Mouse (Mus musculus) cerebellum, adult 2 months (tissue): Measurements from ENCODE around the gene Cphx3. TPM values are rescaled to one million over a fixed set of nuclear protein-coding genes. Genes with fewer than 3 reads are reported as not detected.
"Not testable (repeated sequence)": the region's sequence is repeated elsewhere in the genome, so short reads cannot be mapped to it uniquely, and the experiment has no call there.

Source experiments
- DNase-seq, 2 experiments: peaks; one replicate each; pipeline ENCODE4 v3.0.0; 2021
- H3K27ac ChIP-seq: fragments of 200-500 bp; 2 replicates; pipeline ENCODE4 v1.5.1; 2012; ENCODE audit warnings: low read length, control low read depth, inconsistent platforms; ENCODE audit not compliant: insufficient read depth
- H3K27me3 ChIP-seq: fragments of 200-500 bp; 2 replicates; pipeline ENCODE4 v1.6.1; 2012; ENCODE audit warnings: inconsistent platforms, mild to moderate bottlenecking, low read length, moderate library complexity; ENCODE audit not compliant: control insufficient read depth, insufficient read depth
- H3K4me1 ChIP-seq: fragments of 200-500 bp; 2 replicates; pipeline ENCODE4 v1.6.1; 2011; ENCODE audit warnings: low read length; ENCODE audit not compliant: control insufficient read depth, insufficient read depth
- H3K4me3 ChIP-seq: fragments of 200-500 bp; replicated peaks from 2 replicates; pipeline ENCODE3; 2011; ENCODE audit warnings: mild to moderate bottlenecking, low read depth, low read length, control low read depth; ENCODE audit not compliant: insufficient read depth
- WGBS: fragments of 180-500 bp; shearing (Covaris S2); methylation state at CpG from one replicate; pipeline ENCODE4 v1.1.7; 2018; 5-methylcytosine and 5-hydroxymethylcytosine counted together
- polyA plus RNA-seq: library from polyadenylated mRNA; depleted of rRNA; stranded (reverse); fragments of >200 nt; gene quantifications from 2 replicates; pipeline ENCODE4 v1.2.3, GENCODE M21; 2012

Cphx3 gene
- polyA plus RNA-seq, 1 experiment: not detected

- no CpG with 5 or more reads among the region's 10 CpGs for WGBS
- not testable (repeated sequence) for DNase-seq, H3K4me3 ChIP-seq
Measured at GRCm38 (mm10) chr14:26182380-26182779, 100.3 kb downstream of the Cphx3 start, which contains the start of gene Plac9b. Gene Plac9b (minus strand): TSS chr14:26182480.

GRCm38 (mm10) chr14:26186638-26187037 is 104.5 kb downstream of the Cphx3 start:
- H3K27me3 ChIP-seq, H3K4me3 ChIP-seq, DNase-seq, H3K27ac ChIP-seq, H3K4me1 ChIP-seq: not testable (repeated sequence)
- WGBS: no CpG with 5 or more reads among the region's 9 CpGs

More at GRCm38 (mm10) chr14:26182380-26182779, 100.3 kb downstream of the Cphx3 start, which contains the start of gene Plac9b:
- H3K27me3 ChIP-seq, H3K27ac ChIP-seq, H3K4me1 ChIP-seq: not testable (repeated sequence)

GRCm38 (mm10) chr14:26188361-26188760 is 106.3 kb downstream of the Cphx3 start:
- no CpG with 5 or more reads among the region's 8 CpGs for WGBS
- DNase-seq, H3K4me1 ChIP-seq: not testable (repeated sequence)

GRCm38 (mm10) chr14:26197851-26198250 is 115.8 kb downstream of the Cphx3 start:
- H3K4me1 ChIP-seq, H3K27ac ChIP-seq, H3K27me3 ChIP-seq, H3K4me3 ChIP-seq, DNase-seq: not testable (repeated sequence)
- no CpG with 5 or more reads among the region's 3 CpGs for WGBS

More at GRCm38 (mm10) chr14:26188361-26188760, 106.3 kb downstream of the Cphx3 start:
- not testable (repeated sequence) for H3K4me3 ChIP-seq, H3K27ac ChIP-seq, H3K27me3 ChIP-seq

- H3K27ac ChIP-seq, H3K4me1 ChIP-seq, H3K4me3 ChIP-seq, DNase-seq, H3K27me3 ChIP-seq: not testable (repeated sequence)
- WGBS: no CpG with 5 or more reads among the region's 44 CpGs
Measured at GRCm38 (mm10) chr14:26206197-26206925, 124.3 kb downstream of the Cphx3 start.

GRCm38 (mm10) chr14:26206926-26207247 is 124.8 kb downstream of the Cphx3 start, which contains the start of gene Tmem254b:
Gene Tmem254b (minus strand): TSS chr14:26207041.
- not testable (repeated sequence) for H3K27ac ChIP-seq, H3K27me3 ChIP-seq, H3K4me1 ChIP-seq, H3K4me3 ChIP-seq, DNase-seq
- no CpG with 5 or more reads among the region's 10 CpGs for WGBS

- no CpG with 5 or more reads among the region's 5 CpGs for WGBS
- not testable (repeated sequence) for DNase-seq, H3K27ac ChIP-seq, H3K4me3 ChIP-seq, H3K4me1 ChIP-seq, H3K27me3 ChIP-seq
Measured at GRCm38 (mm10) chr14:26216233-26217000, 134.3 kb downstream of the Cphx3 start.

GRCm38 (mm10) chr14:26237183-26237582 is 155.1 kb downstream of the Cphx3 start:
- not testable (repeated sequence) for H3K4me1 ChIP-seq, H3K27ac ChIP-seq, H3K4me3 ChIP-seq, H3K27me3 ChIP-seq, DNase-seq
- no CpG with 5 or more reads among the region's 2 CpGs for WGBS

- no CpG with 5 or more reads among the region's 25 CpGs for WGBS
Measured at GRCm38 (mm10) chr14:26257756-26258617, 175.9 kb downstream of the Cphx3 start, which contains the start of gene Duxbl3. Gene Duxbl3 (plus strand): TSS chr14:26257962.

GRCm38 (mm10) chr14:26258729-26259128 is 176.6 kb downstream of the Cphx3 start:
- WGBS: no CpG with 5 or more reads among the region's 6 CpGs
- not testable (repeated sequence) for H3K27me3 ChIP-seq, H3K4me1 ChIP-seq, DNase-seq, H3K4me3 ChIP-seq, H3K27ac ChIP-seq

More at GRCm38 (mm10) chr14:26257756-26258617, 175.9 kb downstream of the Cphx3 start, which contains the start of gene Duxbl3:
- H3K27me3 ChIP-seq, H3K4me1 ChIP-seq, H3K27ac ChIP-seq, DNase-seq, H3K4me3 ChIP-seq: not testable (repeated sequence)
